Mouse (Mus musculus) left cerebral cortex, postnatal 14 days (tissue): ENCODE measurements around the gene Evc2. TPM values are rescaled to one million over a fixed set of nuclear protein-coding genes. Genes with fewer than 3 reads are reported as not detected.
A peak's percentile ranks its signal among the peaks of the same experiment; 100 is the strongest.

Experiments used
- DNase-seq, 2 experiments: peaks; one replicate each; pipeline ENCODE4 v3.0.0; 2021 to 2022; ENCODE audit warnings: low spot score in 2 of 2, mixed read lengths in 1 of 2
- intact Hi-C: fragments of 180-260 bp; cut with DNase I; formaldehyde crosslinking; loops from one replicate; pipeline ENCODE4 v1.15.1; 2025
- total RNA-seq, 2 experiments: library from RNA; stranded (reverse); gene quantifications; 2 replicates each; pipeline ENCODE4 v1.2.3; 2021

Evc2 gene
- total RNA-seq, 2 experiments from 2014 or later = 5.5 to 6.0 TPM

DNA sequence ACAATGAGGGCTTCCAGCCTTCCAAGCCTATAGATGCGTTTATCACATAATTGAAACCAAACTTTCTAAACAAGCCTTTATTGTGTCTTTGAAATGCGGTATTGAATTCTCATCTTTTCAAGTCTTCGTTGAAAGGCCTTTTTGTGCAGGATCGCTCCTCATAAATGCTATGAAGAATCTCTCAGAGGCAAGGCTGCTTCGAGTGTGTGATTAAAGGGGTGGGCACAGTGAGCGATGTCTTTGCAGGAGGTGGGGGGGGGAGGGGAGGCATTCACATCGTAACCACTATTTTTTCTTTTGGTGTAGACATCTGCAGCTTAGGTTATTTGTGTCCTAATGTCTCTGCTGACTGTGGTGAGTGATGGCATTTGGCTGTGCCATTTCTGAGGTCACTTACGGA is 17.7 kb downstream of the Evc2 start:
- DNase-seq = no peak

DNA sequence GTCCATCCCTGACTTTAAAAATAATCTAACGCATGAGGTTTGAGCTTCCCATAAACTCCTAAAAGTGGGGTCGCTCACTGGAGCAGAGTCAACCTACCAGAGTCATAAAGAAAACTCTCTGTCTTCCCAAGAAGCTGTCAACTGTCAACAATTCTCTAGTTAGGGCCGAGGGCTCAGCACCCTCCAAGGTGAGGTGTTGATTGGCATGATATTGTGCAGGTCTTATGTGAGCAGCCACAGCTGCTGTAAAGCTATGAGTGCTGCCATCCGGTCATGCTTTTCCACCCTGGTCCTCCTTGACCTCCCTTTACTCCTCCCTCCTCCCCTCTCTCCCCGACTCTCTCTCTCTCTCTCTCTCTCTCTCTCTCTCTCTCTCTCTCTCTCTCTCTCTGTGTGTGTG is 24.3 kb downstream of the Evc2 start:
- intact Hi-C loops = no loop called here
- DNase-seq = no peak

More for the DNA sequence above, 17.7 kb downstream of the Evc2 start:
- intact Hi-C loops = no loop called here

DNA sequence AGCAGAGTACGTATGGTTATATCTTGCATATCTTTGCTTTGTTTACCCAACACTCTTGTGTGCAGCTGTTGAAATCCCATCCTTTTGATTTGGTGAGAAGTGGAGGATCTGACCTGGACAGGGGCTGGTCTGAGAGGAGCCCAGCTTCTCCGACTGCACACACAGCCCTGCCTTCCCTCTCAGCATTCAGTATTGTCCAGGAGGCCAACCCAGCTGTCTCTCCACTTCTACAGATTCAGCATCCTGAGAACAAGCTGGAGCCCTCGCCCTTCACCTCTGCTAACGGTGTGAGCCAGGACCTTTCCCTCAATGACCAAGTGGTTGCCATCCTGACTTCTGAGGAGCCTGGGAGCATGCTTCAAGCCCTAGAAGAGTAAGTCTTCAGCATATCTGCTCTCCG is 25.0 kb downstream of the Evc2 start:
- intact Hi-C loops = no loop called here
- DNase-seq = no peak

DNA sequence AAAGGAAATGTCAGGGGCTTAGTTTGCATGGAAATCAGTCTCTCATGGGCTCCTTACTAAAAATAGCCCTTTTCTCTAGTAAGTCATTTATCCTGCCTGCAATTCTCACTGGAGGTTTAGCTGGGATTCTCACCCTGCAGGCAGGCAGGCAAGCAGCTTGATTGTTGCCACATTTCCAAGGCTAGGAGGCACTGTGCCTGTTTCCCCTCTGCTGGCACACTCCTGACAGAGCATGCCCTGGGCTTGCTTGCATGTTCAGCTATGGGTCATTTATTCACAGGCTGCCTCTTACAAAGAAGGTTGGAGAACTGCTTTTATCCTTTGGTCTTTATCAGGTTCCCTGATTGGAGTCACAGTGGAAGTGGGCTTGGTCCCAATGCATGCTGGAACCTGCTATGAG is 27.5 kb downstream of the Evc2 start:
- intact Hi-C loops = no loop called here
- DNase-seq = no peak

DNA sequence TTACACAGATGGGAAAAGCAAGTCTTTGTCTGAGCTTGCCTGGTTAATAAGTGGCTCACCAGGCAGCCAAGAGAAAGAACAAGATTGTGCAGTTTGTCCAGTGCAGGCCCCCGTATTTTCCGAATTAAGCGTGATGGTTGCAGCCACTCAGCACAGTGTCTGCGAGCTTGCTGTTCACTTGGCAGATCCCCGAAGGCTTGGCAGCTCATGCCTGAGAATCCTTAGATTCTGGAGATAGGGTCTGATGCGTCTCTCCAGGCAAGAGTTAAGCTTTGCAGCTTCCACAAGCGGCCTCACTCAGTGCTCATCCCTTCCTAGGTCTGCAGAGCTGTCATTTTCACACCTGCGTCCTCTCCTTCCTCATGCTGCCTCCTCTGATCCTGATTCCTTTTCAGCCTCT is 30.5 kb downstream of the Evc2 start:
- DNase-seq = no peak
- intact Hi-C loops = no loop called here

DNA sequence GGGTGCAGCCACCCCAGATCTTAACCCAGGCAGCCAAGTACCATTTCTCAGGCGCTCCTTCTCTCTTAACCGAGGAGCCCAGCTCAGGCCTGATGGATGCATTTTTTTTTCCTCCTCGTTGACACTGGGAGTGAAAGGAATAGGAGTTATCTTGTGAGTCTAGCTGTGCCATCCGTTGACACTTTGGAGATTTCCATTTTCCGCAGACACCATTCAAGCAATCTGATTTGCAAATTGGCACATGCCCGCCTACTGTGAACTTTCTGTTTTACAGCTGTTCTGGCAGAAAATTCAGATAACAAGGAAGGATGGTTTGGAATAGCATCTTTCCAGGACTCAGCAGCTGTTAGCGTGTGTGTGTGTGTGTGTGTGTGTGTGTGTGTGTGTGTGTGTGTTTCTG is 39.1 kb downstream of the Evc2 start:
- intact Hi-C loops = no loop called here
- DNase-seq = peak in 1 of 2 experiments; percentile 57

DNA sequence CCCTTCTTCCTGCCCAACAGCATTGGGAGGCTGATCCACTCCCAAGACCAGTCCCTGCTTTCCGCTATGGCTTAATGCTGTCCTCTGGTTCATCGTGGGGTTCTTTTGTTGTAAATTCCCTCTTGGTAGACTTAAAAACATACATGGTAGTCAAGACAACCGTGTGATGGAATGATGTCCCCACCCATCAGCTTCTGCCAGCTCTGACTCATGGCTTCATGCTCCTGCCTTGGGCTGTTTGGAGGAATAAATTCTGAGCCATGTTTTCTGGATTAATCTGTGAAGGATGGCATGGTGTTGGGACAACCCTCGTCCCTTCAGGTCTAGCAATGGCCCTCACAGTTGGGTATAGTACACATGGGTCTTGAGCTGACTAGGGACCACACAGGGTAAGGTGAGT is 42.3 kb downstream of the Evc2 start:
- DNase-seq = peak in 1 of 2 experiments; percentile 43
- intact Hi-C loops = no loop called here

DNA sequence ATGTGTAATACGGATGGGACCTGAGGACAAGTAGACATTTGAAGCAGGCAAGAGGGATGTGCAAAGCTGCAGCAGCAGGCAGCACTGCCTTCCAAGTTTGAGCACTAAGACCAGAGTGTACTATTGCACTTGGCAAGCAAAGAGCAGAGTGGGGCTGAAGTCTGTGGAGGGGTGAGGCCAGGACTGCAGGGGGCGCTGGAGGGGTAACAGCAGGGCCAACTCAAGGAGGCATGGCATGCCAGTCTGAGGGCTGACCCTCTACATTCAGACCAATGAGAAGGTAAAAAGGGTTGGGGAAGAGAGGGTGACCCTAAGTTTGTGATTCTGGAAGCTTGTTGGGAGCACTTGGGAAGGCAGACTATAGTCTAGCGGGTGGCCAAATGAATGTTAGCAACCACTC is 45.3 kb downstream of the Evc2 start:
- no peak for DNase-seq
- intact Hi-C loops = no loop called here

DNA sequence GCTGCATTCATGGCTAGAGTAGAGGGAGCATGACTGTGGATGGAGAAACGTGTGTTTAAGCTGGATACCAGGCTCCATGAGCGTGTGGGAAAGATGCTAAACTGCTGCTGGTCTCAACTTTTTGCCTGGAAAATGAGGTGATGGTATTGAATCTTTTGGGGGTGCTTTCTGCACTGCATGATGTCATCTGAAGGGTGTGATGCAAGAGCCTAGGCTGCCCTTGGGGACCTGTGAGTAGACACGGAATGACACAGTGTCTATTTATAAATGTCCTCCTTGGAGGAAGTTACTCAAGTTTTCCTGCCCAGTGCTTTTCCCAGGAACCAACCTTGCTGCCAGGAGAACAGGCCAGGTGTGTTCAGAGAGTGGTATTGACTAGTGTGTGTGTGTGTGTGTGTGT is 50.3 kb downstream of the Evc2 start:
- intact Hi-C loops = no loop called here
- DNase-seq = no peak

DNA sequence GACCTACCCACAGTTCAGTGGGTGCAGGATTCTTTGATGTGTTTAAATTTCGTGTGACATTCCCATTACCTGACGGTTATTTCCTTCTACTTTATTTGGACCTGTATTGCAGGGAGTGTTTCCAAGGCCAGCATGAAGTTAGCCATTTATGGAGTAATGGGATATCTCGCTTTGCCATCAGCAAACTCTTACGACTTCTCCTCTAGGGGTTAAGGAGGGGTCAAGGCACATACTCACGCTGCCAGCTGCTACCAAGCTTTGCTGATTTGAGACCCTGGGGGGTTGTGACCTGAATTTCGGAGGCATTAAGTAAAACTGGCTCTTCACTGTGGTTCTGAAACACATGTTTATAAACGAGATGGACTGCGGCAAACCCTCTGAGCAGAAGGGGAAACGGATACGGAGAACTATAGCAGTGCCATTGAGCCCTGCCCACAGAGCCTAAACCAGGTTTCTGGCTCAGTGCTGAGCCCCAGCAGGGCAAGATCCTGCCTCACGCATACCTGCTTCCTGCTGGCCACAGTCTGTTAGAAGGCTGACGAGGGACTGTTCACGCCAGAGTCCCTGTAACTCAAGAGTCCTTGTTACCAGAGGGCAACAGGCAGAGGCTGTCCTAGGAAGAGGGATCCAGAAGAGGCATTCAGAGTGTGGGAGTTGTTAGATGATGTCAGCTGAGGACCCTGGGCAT is 51.7 kb downstream of the Evc2 start:
- DNase-seq = no peak
- intact Hi-C loops = no loop called here

DNA sequence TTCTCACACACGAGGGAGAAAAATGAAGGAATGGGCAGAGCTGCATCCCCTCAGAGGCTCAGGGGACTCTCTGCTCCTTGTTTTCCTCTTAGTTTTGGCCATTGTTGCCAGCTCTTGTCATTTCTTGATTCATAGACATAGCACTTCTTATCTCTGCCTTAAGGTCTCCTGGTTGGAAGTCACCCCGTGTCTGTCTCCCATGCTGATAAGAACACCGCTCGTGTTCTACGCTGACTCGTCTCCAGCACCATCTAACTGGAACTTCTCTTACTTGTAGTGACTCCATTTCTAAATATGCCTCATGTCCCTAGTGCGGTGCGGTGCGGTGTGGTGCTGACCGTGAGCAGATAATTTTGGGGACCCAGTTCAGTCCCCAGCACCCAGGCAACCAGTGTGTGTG is 52.6 kb downstream of the Evc2 start:
- DNase-seq = no peak
- intact Hi-C loops = no loop called here

DNA sequence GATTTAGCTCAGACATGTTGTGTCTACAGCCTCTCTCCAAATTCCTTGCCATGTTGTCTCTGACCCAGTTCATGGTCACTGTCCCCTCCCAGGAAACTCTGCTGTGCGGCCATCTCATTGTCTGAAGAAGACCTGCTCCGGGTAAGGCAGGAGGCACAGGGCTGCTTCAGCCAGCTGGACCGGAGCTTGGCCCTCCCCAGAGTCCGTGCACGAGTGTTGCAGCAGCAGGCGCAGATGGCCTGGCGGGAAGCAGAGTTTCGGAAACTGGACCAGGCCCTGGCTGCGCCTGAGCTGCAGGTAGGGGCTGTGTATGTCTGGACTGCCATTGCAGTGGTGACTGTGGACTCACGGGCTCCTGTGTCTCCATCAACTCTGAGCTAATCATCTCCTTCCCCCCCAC is 53.6 kb downstream of the Evc2 start:
- intact Hi-C loops = no loop called here
- no peak for DNase-seq

DNA sequence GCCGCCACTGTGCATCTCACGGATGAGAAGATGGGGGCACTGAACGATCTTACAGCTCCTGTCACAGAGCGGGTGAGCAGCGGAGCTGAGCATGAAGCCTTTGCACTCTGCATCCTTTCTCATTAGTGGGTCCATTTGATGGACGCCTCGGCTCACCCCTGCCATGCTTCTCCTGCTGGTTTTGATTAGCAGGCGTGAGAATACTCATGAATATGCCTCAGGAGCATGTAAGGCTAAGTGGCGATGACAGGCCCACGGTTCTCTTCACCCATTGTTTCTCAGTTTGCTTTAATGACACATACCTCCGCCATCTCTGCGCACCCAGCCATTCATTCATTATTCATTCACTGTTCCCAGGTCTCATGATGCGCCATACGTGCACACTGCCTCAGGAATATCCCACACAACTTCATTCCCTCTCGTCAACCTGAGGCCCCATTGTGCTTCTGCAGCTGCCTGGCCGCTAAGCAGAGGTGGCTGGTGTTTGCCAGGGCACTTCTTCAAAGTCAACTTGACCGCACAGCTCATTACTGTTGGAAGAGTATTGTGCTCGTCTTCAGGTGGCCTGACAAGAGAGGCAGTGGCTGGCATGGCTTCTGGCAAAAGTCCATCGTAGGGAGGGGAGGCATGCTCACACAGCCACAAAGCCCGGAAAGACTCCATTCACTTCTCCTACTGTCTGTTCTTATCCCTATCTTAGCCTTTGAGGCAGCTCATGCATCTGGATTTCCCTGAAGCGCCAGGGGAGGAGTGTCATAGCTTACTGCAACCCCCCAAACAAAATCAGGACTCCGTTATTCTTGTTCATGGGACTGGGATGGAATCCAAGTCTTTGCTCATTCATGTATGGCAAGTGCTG is 57.1 kb downstream of the Evc2 start:
- no peak for DNase-seq
- intact Hi-C loops = no loop called here

DNA sequence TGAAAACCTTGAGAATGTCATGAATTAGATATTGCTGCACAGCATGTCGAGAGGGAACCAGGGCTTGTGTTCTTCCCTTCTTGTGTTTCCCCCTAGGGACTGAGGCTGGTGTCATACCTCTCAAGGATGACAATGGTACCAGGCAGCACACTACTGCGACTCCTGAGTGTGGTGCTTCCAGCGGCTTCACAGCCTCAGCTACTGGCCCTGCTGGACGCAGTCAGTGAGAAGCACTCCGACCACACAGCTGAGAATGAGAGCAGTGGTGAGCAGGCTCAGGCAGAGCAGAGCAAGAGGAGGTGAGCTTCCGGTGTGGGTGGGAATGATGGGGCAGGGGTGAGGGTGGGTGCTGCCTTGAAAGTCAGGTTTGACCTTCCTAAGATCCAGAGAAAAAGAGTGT is 80.7 kb downstream of the Evc2 start:
- DNase-seq = no peak
- intact Hi-C loops = no loop called here

DNA sequence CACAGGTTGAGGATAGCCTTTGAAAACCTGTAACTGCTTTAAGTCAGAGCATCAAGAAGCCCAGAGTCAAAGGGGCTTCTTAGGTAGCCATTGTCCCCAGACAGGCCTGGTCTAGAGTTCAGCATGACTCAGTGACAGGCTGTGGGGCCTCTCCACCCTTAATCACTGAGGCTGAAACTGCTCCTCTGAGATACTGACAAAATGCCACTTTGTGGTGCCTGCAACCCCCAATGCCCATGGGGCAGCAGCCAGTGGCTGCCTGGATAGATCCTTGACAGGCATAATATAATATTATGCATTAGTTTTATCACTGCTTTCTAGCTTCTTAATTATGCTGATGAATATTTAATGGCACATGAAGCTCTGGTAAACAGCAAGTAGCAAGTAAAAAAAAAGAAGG is 88.9 kb downstream of the Evc2 start:
- no peak for DNase-seq
- intact Hi-C loops = no loop called here

DNA sequence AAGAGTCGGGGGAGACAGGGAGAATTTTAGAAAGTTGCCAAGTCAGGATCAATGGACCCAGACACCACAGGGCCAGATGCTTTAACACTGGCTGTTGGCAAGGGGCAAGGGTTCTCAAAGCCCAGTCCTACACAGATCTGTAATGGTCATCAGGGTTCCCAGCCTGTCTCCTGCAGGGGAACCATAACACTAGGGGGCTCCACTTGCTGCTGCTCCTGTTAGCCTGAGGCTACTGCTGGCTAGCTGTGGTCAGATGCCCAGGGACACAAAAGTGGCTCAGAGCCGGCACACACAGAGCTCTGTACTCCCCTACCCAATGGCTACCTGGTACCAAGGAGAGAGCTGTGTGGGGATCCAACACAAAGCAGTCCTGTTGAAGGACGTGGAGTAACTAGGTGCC is 97.1 kb downstream of the Evc2 start:
- intact Hi-C loops = no loop called here

DNA sequence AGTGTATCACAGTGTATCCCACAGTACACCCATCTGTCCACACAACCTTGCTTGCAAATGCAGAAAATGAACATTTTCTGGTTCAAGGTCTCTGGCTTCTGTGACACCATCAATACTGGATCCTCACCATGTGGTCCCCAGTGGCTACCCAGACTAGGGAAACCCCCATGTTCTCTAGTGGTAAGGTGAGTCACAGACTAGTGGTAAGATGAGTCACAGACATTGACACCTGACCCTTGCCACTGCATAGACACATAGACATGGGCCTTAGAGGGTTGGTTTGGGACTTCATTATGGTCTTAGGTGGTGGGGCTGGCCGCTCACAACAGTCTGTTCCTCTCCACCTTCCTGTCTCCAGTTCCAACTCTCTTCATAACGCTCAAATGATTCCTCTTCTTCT is 104.5 kb downstream of the Evc2 start:
- intact Hi-C loops = no loop called here
- DNase-seq = no peak

More for the DNA sequence above, 97.1 kb downstream of the Evc2 start:
- DNase-seq = no peak

DNA sequence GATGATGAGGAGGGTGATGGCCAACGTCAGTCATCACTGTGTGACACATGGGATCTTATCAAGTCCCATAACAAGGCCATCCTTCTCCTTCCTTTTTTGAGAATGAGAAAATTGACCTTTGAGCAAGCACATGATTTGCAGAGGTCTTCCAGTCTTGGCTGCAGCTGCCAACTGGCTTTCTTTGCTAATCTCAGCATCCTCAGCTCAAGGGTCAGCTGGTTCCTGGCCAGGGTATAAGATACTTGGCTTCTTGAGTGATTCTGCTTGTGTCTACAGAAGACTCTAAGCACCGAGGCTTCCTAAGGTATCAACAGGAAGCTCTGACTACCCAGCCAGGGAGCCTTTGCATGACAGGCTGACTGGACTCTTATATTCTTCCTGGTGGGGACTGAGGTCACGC is 109.2 kb downstream of the Evc2 start:
- no peak for DNase-seq
- intact Hi-C loops = no loop called here

DNA sequence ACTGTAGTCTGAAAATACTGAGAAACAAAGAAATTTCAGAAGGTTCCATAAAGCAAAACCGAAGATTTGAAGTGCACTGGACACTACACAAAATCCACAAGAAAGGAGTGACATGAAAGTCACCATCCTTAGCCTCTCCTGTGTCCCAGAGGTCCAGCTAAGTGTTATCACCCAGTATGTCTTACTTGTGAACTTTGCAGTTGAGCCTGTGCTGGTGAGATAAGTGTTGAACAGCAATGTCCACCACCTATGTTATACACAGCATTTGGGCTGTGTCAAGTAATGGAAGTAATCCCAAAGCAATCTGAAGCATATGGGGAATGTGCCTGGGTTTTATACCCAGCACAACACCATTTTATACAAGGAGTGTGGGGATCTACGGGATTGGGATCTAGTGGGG is 118.3 kb downstream of the Evc2 start:
- no peak for DNase-seq
- intact Hi-C loops = no loop called here

DNA sequence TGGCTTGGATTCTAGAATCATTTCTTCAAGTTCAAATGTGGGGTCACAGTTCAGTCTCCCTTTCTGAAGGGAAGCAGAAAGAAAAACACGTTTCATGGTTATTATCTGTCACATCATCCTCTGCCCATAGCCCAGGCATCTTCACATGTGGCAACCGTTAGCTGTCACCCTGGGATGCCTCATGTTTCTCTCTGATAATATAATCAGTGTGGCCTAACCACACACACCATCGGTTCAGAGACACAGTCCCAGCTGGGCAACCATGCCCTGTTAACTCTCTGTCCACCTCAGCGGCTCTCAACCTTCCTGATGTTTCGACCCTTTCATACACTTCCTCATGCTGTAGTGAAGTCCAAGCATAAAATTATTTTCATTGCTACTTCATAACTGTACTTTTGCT is 118.9 kb downstream of the Evc2 start:
- intact Hi-C loops = no loop called here
- DNase-seq = no peak

DNA sequence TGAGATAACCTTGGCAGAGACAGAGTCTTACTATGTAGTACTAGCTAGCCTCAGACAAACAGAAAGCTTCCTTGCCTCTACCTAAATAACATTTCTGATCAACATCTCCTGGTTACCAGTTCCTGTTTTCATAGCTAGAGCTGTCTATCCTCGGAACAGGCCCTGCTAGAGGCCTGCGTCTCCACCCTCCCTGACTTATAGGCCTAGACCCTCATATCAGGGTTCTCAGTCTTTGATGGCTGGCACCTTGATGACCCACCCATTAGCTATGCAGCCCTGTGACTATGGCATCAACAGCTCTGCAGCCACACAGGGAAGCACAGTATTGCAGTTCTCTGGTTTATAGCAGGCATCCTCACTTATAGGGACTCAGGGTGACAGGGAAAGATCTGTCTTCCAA is 119.5 kb downstream of the Evc2 start:
- DNase-seq = no peak
- intact Hi-C loops = no loop called here
